Mouse (Mus musculus): Measurements from ENCODE around the gene Eef1b2.

The Eef1b2 gene

DNA sequence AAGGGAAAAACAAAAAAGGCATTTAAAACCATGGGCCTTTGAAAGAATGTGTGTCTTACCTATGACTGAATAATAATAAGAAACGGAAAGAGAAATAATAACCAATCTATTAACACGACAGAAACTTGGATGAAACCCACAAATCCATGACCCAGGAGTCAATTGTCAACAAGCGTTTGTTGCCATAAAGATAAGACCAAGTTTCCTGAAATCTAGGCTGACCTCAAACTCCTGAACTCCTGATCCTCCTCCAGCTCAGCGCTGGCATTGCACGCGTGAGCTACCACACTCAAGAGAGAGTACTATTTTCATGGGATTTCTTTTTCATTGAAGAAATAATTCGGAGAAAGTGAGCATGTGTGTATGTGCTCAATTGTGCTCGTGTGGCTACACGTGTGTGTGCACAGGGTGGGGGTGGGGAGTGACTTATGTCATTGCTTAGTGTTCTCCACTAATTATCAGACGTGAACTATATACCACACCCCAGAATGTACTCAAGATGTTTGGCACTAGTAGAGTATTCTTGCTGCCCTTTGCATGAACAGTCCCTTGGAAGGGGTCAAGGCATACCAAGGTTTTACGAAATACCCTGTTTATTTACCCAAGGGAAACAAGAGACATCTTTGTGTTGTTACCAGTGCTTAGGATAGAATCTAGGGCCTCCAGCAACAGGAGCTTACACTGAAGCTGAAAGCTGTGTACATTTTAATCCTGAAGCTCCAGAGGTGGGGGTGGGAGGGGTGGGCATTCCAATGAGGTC lies 15.9 kb downstream of the Eef1b2 start:
- DNase-seq (ENCODE audit: low read depth, low spot score): no peak

DNA sequence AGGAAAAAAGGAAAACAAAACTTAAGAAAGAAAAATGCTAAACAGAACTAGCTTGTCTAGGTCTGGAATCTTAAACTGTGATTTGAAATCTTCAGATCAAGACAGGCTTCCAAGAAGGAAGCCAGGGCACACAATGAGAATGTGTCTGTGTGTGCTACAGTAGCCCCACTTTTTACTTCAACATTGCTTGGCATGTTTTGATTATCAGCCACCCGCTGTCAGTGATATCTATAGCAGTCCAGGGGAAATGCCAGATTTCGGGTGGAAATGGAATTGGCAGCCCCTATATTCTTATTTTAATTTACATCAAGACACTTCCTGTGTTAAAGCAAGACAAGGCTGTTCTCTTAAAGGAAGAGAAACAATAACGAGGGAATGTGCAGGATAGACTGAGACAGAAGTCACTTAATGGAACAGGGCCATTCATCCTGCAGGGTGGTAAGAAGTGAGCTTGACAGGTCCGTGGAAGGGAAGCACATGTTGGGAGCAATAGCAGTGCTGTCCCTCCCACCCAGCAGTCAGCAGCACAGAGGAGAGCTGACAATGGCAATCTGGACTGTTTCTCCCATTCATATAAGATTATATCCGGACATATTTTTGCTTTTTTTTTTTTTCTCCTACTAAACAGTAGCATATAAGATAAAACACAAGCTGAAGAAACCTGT lies 19.4 kb downstream of the Eef1b2 start:
- DNase-seq (ENCODE audit: low read depth, low spot score): no peak

DNA sequence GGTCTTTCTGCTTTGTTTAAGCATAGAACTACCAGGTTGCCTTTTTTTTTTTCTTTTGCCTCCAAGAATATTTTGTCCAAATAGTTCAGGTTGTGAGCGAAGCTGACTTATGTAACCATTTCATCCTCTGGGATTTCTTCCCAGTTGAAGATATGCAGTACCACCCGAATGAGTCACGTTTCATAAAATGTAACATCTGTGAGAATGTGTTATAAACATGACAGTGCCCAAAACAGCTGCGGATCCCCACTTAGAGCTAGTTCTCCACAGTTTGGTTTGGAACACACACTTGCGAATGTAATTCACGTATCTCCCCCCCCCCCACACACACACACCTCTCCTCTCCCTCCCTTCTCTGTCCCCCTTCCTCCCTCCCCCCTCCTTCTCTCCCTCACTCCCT lies 22.8 kb downstream of the Eef1b2 start:
- no peak for DNase-seq (ENCODE audit: low read depth, low spot score)

DNA sequence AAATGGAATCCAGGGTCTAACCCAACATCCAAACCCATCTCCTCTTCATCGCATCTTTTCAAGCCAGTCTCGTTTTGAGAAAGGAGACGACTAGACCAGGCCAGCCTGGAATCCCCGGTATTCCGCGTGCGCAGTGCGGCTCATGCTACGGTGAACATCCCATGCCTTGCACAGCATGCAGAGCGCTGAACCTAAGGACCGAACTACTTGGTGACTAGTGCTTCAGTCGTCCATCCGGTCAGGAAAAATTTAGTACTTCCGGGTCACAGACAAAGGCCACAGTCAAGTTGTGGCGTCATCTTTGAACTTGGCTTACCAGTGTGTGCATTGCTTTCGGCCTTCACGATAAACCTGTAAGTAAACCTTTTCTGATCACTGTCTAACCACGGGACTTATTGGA lies 23.7 kb downstream of the Eef1b2 start:
- DNase-seq (ENCODE audit: low read depth, low spot score): no peak

DNA sequence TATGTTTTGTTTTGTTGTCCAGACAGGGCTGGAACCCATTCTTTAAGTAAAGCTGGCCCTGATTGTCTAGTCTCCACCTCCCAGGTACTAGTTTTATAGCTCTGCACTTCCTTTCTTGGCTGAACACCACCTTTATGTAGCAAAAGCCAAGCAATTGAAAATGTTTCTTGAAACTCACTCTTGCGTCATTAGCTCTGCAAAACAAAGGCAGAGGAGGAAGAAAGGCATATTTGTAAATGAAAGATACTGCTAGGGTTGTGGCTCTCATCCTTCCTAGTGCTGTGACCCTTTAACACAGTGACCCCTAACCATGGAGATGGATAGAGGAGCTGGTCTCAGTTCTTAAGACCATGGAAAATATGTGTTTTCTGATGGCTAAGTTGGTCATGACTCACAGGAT lies 25.0 kb downstream of the Eef1b2 start:
- DNase-seq (ENCODE audit: low read depth, low spot score): no peak

DNA sequence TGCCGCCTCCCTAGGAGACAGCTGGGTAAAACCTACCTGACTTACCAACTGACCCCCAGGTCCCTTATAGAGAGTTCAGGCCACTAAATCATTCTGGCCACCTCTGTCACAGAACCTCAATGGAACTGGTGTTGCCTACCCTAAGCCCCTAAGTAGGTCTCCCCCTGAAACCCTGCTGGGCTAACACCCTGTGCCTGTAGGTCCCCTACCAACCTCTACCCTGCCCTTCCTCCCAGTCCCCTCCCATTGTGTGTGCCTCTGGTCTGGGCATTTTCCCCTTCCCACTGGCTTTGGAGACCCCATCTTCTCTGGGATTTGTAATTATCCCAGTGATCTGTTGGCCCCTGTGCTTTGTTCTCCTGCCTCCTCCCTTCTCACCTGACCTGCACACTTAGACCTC lies 26.8 kb downstream of the Eef1b2 start:
- DNase-seq (ENCODE audit: low read depth, low spot score): no peak

DNA sequence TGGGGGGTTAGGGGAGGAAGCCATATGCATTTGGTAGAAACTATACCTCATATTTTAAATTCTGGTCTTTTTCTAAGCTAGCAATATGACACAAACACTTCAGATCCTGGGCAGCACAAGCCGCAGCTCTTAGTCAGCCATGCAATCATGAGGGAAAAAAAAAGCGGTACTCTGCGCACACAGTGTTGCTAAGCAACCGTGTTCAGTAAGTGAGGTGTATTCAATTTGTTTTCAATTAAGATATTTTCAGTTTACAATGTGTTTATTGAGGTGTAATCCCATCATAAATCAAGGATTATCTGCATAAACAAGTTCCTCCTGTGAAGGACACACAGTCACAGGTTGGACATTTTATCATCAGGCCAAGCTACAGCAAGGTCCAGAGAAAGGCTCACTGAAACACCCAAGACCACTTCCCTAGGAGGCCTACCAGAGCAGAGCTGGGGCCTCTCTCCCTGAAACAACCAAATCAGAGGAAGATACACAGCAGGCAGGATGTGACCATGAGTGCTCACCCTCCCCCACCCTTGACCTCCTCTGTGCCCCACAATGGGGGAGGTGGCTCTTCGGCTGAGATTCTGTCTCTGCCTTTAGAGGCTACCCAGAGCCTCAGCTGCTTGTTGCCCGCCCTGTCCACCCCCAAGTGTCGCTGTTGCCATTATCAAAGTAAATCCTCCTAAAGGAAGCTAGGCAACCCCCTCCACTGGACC lies 27.5 kb downstream of the Eef1b2 start:
- no peak for DNase-seq (ENCODE audit: low read depth, low spot score)

DNA sequence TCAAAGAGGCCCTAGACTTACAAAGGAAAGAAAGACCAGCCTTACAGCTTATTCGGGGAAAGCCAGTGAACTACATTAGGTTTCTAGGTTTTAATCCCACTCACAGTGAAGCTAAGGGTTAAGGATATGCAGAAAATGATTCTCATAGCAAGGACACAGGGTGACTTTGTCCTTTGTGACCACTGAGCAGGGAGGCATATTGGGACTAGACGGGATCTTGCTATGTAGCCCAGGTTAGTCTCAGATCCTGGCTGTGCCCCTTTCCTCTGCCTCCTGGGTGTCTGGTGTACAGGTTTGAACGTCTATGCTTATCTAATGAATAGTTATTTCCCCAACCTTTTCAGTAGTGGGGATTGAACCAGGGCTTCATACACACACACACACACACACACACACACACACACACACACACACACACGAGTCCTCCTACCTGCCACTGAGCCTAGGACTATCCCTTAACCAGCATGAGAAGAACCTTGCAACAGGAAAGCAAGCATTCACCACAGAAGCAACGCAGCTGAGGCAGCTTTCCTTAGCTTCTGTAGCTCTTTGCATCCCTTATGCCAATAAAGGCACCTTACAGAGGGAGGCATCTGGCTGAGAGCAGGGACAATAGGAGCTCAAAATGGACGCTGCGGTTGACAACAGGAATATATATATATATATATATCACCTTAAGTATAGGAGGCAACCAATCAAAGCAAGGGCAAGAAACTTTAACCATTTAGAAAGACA lies 28.2 kb downstream of the Eef1b2 start:
- DNase-seq (ENCODE audit: low read depth, low spot score): no peak

DNA sequence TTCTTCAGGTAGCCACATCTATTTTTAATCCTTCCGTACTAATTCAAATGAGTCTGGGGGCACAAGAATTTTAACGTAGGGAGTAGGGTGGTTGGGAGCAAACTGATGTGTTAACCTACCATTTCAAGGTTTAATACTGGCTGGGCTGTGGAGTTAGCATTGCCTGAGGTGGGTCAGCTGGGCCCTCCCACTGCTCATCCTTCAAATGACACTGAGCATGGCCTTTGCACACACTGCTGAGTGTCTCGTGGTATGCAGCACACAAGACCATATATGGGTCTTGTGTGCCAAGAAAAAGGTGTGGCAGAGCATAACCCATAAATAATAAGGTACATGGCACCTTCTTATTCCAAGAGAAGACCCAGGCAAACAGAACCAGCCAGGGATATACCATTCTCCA lies 31.0 kb downstream of the Eef1b2 start:
- DNase-seq (ENCODE audit: low read depth, low spot score): no peak

DNA sequence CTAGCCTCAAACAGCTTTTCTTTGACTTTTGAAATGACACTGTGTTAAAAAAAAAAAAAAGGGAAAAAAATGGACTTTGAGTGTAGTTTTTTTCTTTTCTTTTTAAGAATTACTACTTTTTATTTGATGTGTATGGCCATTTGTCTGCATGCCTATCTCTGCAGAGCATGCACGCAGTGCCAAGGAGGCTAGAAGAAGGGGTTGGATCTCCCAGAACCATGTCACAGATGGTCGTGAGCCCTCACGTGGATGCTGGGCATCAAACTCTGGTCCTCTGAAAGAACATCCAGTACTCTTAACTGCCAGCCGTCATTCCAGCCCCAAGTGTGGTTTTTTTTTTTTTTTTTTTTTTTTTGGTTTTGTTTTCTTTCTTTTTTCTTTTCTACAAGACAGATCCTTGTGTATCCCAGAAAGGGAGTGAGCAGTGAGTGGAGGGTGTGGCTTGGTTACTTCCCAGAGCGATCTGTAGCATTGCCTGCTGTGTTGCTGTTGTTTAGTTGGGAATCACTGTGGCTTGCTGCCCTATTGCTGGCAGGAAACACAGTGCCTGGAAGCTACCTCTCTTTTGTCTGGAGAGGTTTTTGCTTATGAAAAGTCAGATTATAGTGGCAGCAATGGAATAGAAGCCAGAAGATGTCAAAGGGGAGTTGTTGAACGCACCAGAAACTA lies 33.4 kb downstream of the Eef1b2 start:
- no peak for DNase-seq (ENCODE audit: low read depth, low spot score)

DNA sequence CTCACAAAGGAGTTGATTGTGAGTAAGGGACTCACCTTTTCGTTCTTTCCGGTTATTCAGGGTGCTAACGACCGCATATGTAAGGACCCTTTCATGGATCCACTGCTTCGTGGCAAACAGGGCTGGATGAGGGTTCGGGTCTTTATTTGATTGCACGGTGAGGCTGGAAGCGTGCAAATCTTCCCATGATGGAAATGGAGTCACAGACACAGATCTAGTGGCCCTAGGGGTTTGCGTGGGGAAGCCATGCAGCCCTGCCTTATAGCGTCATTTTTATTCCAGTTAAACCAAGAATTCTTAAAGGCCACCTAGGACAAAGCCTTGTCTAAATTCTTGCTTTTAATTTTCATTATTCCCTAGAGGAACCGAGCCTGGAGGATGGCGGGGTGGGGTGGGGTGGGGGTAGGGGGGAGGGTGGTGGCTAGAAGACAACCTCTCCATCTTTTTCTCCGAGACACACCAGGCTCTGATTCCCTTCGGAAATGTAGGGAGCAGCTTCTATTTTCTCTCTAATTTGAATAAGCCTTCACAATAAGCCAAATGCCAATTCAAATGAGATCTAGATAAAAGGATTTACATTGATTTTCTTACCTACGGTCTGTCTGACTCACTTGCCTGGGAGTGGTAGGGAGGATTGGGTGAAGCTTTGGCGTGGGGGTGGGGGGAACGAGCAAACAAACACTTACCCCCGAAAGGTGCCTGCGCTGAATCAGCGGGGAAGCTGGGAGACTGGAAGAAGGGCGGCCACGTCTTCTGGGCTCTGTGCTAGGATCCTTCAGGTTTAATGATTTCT lies 37.0 kb downstream of the Eef1b2 start:
- DNase-seq (ENCODE audit: low read depth, low spot score): no peak

DNA sequence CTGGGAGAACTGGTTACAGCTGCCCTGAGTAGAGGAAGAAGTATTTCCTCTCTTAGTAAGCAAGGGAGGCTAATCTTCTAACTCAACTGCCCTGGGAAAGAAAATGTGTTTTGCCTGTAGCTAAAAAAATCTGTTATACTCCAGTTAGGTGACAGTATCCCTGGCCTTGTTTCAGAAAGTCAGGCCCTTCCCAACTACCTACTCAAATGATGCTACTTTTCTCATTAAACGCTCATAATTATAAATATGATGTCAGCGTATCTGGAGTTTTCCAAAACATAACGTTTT lies 37.6 kb downstream of the Eef1b2 start, which contains the start of gene Gpr1:
TSS of gene Gpr1 (minus strand) at position 273 of the 288 bp plus-strand sequence.
- no peak for DNase-seq (ENCODE audit: low read depth, low spot score)

DNA sequence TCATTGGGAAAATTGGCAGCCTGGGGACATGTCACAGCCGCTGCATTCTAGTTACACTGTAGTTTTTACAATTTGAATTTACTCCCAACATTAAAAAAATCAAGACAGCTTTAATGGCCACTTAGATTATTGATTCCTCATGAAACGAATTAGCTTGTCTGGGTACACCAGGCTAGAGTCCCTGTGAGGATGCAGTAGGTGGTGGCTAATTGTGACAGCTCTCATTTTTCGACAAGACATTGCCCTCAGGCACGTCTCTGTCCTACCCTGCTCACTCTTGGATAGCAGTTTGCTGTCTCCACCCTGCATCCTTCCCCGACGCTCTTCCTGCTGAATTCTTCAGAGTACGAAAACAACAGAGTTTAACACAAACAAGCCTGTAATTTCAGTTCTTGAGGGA lies 38.0 kb downstream of the Eef1b2 start:
- no peak for DNase-seq (ENCODE audit: low read depth, low spot score)

DNA sequence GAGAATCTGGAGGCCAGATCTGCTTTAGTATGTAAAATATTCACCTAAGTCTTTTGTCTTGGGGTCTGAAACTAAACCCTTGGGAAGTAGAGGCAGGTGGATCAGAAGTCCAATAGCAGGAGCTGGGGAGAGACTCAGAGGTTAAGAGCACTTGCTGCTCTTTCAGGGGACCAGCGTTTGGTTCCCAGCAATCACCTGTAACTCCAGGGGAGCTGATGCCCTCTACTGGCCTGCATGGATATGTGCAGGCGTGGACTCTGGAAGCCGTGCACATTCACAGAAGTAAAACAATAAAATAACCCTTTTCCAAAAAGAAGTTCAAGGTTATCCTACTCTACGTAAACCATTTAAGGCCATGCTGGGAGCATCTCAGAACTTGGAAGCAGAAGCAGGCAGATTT lies 42.7 kb downstream of the Eef1b2 start:
- DNase-seq (ENCODE audit: low read depth, low spot score): no peak

DNA sequence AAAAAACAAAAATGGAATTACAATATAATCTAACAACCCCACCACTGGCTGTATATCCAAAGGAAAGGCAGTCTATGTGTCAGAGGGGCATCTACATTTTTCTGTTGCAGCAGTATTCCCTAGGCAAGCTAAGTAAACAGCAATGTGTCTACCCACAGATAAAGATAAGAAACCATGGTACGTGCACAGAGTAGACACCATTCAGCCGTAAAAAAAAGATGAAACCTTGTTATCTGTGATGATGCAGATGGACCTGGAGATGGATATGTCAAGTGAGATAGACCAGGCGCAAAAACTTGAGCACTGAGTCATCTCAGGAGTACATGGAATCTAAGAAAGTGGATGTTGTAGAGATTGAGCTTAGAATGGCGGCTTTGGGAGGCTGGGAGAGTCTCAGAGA lies 48.4 kb downstream of the Eef1b2 start:
- DNase-seq (ENCODE audit: low read depth, low spot score): no peak

DNA sequence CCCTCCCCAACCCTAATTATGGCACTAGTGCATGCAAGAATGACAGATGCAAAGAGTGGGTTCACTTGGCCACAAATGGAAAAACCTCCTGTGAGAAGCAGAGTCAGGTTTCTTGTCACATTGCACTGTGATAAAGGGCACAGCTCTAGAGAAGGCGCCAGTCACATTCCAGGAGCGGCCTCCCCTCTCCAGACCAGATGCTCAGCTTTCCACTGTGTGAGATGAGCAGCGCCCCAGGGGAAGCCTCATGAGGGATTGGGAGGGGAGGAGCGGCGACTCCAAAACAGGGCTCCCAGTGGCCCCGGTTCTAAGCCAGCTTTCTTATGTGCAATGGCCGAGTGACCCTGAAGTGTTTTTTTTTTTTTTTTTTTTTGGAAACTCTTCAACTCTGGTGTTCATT lies 49.3 kb downstream of the Eef1b2 start:
- no peak for DNase-seq (ENCODE audit: low read depth, low spot score)

DNA sequence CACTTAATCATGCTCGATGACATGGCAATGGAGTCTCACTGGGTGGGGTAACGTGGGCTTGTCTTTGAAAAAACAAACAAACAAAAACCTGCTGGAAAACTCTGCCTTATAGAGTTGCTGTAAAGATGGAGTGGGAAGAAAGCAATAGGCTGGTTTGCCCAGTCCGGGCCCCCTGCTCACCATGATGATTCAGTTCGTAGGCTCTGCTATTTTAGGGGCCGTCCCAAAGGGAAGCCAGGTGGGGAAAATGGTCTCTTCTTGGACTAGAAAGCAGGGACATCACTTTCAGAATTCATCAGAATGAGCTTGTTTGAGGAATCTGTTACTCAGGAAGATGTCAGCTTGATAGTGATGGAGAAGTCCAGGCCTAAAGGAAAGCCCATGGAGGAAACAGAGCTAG lies 50.6 kb downstream of the Eef1b2 start:
- no peak for DNase-seq (ENCODE audit: low read depth, low spot score)
